Mouse (Mus musculus): ENCODE results near the gene Setd6.

DNA sequence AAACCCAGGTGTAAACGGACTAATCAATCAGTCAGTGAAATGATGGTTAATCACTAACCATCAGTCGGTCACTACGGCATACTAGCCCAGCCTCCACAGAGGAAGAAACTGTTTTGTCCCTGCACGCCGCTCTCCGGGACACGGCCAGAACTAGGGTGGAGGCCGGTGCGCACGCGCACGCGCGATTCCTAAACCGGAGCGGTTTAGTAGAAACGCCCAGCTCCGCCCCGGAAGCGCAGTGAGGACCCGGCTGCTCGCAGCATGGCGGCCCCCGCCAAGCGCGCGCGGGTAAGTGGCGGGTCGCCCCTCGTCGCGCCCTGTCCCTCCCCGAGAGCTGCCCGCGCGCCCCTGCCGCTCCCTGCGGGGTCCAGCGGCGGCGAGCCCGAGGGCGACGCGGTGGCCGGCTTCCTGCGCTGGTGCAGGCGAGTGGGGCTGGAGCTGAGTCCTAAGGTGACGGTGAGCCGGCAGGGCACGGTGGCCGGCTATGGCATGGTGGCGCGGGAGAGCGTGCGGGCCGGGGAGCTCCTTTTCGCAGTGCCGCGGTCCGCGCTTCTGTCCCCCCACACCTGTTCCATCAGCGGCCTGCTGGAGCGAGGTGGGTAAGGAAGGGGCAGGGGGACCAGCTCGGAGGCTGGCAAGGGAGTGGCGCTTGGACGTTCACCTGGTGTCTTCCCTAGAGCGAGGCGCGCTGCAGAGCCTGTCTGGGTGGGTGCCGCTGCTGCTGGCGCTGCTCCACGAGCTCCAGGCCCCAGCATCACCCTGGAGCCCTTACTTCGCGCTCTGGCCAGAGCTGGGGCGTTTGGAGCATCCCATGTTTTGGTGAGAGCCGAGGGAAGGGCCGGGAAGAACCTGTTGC is at the start of gene Setd6:
- TF ChIP-seq POLR2A (IDR thresholded peaks at IDR 0.05; ENCODE audit: control insufficient read depth, low read depth, low read length) (peak; percentile 84), CTCF (IDR thresholded peaks at IDR 0.05; ENCODE audit: control insufficient read depth, insufficient read depth, insufficient replicate concordance, low read depth, low read length) (no peak)
